Mouse (Mus musculus) lung, postnatal 10 days (tissue): ENCODE data around the gene Bckdha.

Experiments used
- DNase-seq: peaks from one replicate; pipeline ENCODE4 v3.0.0; 2021

The Bckdha gene

DNA sequence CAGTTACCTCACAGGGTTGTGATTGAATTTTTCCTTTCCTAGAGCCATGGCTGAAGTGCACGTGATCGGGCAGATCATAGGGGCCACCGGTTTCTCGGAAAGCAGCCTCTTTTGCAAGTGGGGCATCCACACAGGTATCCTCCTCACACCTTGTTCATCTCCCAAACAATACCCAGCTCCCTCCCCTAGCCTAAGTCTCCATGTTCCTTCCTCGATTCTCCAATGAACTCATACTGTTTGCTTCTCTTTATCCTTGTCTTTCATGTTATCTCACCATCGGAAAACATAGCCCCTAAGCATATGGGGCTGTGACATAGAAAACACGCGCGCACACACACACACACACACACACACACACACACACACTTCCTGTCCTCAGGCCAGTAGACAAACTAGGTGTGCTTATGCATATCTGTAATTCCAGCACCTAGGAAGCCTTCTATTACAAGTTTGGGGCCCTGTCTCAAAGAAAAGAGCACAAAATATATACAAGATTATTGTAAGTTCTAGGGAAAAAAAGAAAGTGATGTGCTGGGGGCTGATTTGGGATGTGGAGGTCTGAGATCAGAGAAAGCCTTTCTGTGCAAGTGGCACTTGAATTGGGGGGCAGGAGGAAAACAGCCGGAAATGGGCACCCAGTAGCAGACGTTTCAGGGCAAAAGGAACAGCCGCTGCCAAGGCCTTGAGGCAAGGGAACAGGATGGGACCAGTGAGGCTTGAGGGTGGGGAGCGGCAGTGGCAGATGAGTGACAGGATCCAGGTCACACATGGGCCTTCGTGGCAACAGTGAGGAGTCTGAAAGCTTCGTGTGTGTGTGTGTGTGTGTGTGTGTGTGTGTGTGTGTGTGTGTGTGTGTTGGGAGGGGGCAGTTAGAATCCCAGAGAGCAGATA lies 22.8 kb upstream of the Bckdha start:
- DNase-seq: no peak

DNA sequence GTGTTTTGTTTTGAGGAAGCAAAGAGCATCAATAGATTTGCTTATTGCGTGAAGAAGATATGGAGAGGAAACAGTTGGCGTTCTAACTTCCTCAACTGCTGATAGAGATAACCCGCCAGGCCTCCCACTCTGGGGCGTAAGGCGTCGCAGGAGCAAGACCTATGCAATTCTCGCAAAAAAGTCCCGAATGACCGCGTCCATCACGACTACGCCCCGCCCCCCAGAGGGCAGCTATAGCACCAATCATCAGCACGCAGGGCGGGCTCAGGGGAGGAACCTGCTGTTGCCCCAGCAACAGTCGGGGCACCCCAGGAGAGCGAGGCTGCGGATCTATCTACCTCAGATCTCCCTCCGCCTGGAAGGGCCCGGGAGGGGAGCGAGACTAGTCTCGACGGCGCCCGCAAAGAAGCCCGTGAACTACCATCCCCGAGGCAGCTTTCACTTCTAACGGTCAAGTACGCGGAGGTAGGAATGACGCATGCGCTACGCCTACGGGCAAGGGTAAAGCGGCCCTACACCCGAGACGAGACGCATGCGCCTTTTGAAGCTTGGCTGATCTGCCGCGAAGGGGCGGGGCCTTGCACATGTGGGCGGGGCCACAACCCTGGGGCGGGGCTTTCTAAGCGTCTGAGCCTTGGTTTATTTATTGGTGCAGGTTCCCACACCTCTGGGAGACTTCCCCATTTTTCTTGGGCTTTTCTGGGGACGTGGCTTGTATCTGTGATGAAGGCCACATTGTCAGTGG lies 21.9 kb upstream of the Bckdha start, which contains the start of gene B9d2:
B9d2 (plus strand) TSS at position 267 of the 745 bp plus-strand sequence.
- DNase-seq: peak; percentile 97

- DNase-seq: peak; percentile 48
Measured at GRCm38 (mm10) chr7:25679971-25680370, 21.2 kb upstream of the Bckdha start.

DNA sequence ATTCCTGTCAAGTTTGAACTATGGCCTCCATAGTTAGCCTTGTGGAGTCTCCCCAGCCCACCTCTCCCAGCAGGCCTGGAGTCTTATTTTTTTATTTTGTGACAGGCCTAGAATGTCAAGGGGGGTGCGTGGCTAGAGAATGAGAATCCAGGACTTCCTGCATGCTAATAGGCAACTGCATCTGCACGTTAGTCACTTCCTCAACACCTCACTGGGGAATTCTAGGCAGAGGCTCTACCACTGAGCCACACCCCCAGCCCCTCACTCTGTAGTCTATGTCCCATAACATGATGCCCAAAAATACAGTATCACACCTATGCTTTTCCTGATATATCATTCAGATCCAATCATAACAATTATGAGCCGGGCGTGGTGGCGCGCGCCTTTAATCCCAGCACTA lies 18.2 kb upstream of the Bckdha start:
- DNase-seq: no peak

DNA sequence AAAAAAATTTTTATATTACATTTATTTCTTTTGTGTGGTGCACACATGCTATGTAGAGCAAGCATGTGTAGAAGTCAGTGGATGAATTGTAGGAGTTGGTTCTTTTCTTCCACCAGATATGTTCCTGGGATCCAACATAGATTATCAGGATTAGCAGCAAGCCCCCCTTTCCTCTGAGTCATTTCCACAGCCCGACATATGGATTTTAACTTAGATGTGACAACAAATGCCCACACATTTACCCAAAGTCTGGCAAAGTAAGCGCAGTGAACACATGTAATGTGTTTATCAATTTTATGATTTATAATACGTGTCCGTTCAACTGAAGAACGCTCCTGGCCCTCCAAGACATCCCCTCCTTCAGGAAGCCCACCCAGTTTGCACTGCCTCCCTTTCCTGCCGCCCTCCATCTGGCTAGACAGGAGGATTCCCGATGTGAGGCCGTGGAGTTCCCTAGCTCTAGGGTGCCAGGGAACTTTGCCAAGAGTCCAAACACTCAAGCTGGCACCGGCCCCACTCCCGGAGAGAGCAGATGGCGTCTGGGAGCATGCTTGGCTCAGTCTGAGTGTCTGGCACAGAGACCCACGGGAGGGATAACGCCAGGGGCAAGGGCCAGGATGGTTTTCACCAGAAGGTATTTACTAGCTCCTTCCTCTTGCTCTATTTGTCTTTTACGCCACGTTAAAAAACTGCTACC lies 17.5 kb upstream of the Bckdha start:
- peak; percentile 93 for DNase-seq

- no peak for DNase-seq
Measured at GRCm38 (mm10) chr7:25675405-25675804, 16.6 kb upstream of the Bckdha start.

- DNase-seq: no peak
Measured at GRCm38 (mm10) chr7:25674719-25675300, 16.0 kb upstream of the Bckdha start, which contains the start of gene Tmem91. Gene Tmem91 (minus strand): TSS chr7:25675166.

DNA sequence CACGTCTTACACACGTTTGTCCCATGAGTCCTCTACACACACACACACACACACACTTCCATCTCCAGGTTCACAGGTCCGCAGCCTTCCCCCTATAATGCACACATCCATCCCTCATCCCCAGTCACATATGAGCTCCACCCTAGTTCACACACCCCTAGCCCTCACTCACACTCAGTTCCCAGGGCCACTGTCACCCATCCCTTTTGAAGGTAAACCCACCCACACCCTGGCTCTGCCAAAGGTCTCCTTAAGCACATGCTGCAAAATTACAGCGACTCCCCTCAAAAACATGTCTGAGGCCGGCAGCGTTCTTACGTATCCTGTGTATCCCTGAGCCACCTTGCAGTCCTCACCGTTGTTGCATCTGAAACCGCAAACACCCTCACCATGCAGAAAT lies 15.5 kb upstream of the Bckdha start:
- no peak for DNase-seq

GRCm38 (mm10) chr7:25672442-25672841 lies 13.7 kb upstream of the Bckdha start:
- DNase-seq: no peak

GRCm38 (mm10) chr7:25671686-25672085 lies 12.9 kb upstream of the Bckdha start:
- no peak for DNase-seq

DNA sequence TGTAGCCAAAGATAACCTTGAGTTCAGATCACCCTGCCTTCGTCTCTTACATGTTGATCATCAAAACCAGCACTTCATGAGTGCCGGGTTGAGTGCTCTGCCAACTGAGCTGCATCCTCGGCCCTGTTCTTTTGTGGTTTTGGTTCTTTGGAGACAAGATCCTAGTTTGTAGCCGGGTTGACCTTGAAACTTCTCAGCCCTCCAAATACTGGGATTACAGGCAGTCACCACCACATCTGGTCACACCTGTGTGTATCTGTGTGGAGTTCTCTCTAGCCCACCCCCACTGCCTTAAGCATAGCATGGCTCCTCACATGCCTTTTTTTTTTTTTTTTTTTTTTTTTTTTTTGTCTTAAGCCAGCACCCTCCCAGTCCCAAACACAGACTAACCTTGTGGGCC lies 11.3 kb upstream of the Bckdha start:
- no peak for DNase-seq

GRCm38 (mm10) chr7:25669631-25670030 lies 10.8 kb upstream of the Bckdha start:
- no peak for DNase-seq

GRCm38 (mm10) chr7:25669158-25669557 lies 10.4 kb upstream of the Bckdha start:
- no peak for DNase-seq

GRCm38 (mm10) chr7:25666381-25666780 lies 7.6 kb upstream of the Bckdha start:
- no peak for DNase-seq

DNA sequence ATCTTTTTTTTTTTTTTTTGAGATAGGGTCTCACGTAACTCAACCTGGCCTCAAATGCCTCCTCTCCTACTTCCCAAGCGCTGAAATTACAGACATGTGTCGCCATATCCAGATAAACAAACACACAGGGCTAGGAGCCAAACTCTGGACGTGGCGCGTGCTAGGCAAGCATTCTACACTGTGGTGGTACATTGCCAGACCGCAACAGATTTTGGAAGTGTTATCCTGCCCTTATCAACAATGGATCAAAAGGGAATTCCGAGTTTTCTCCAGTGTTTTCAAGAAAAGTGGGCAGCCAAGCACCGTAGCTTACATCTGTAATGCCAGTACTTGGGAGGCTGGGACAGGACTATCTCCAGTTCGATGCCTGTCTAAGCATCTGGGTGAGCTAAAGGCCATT lies 996 bp downstream of the Bckdha start:
- peak; percentile 44 for DNase-seq

GRCm38 (mm10) chr7:25655601-25656428 lies 3.0 kb downstream of the Bckdha start:
- no peak for DNase-seq

- no peak for DNase-seq
Measured at GRCm38 (mm10) chr7:25652244-25652759, 6.5 kb downstream of the Bckdha start.

- no peak for DNase-seq
Measured at GRCm38 (mm10) chr7:25651281-25651680, 7.5 kb downstream of the Bckdha start.

DNA sequence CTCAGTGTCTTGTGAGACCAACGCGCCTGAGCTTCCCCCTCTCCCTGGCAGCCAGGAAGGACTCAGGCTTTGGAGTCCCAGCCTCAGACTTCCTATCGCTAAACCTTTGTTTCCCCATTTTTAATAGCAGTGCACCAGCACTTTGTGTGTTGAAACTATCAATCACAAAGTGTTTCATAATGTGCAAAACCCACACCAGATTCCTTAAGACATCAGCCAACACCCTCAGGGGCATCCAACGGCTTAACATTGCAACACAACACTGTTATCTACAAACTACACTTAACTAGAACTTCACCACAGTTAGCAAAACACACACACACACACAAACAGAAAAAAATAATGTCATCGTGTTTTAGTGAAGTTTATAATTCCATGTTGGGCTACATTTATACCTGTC lies 8.9 kb downstream of the Bckdha start:
- no peak for DNase-seq

DNA sequence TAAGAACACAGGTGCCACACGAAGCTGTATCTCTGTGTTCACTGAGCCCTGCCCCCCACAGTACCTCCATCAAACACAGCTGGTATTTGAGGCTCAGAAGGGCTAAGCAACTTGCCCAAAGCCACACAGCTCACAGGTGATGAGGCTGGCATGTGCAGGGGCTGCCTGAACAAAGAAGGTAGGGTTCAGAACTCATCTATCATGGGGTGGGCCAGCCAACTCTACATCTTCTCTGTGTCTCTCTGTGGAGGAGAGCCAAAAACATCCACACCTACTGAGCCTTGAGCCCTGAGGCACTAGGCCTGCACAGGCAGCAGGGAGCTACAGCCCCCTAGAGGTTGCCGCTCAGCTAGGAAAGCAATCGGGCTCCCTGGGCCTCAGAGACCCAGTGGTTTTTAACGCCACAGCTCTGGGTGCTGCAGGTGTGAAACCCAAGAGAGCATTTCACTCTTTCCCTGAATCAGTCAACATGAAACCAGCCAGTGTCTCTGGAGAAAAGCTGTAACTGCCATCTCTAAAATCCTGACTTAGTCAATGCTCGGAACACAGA lies 11.1 kb downstream of the Bckdha start:
- no peak for DNase-seq

DNA sequence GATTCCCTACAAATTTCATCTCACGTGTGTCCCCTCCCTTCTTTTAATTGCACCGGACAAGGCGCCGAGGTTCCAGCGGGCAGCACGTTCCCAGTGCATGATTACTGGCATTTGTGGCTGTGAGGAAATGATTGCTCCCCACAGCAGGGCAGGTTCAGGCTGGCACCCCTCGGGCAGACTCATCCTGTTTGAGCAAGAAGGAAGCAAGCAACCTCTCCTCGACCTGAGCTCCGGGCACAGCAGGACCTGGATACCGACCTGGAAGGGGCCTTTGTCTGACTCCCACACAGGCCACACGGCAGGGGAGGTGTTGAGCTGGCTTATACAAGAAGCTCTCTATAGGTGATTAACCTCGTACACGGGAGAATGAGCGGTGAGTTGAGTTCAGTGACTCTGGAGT lies 13.7 kb downstream of the Bckdha start:
- no peak for DNase-seq
